Mouse (Mus musculus) ovary, adult 2 months (tissue): Measurements from ENCODE around the gene Tmem28. TPM values are rescaled to one million over a fixed set of nuclear protein-coding genes. Genes with fewer than 3 reads are reported as not detected.

Experiments
- polyA plus RNA-seq: library from polyadenylated mRNA; depleted of rRNA; stranded (reverse); fragments of >200 nt; gene quantifications from 2 replicates; pipeline ENCODE4 v1.2.3, GENCODE M21; 2012; rRNA removed

Tmem28 gene
- polyA plus RNA-seq = 0.38 and 0.58 TPM in 2 replicates

GRCm38 (mm10) chrX:99820790-99821395 is at the start of gene Tmem28:
Gene Tmem28, plus strand, starts transcription at chrX:99821021.

Other genes with a start within 250 kb of the Tmem28 start
- gene Eda, start 154.6 kb downstream of the Tmem28 start, polyA plus RNA-seq = 1.9 and 2.9 TPM in 2 replicates